Mouse (Mus musculus) liver, embryonic 16.5 days (tissue): Measurements from ENCODE around the gene Ap2a1. TPM values are rescaled to one million over a fixed set of nuclear protein-coding genes. Genes with fewer than 3 reads are reported as not detected.

Experiments
- ATAC-seq: fragments of 200-750 bp; cut with Nextera tagmentation; 2 replicates; pipeline ENCODE4 v1.8.0; 2017; ENCODE audit warnings: low read depth, mild to moderate bottlenecking, moderate number of reproducible peaks, moderate library complexity
- H3K27ac ChIP-seq: fragments of 300-500 bp; sonication (generic); 2 replicates; pipeline ENCODE4 v1.5.1; 2014; ENCODE audit warnings: mild to moderate bottlenecking, low read length
- H3K27me3 ChIP-seq: fragments of 300-500 bp; sonication (generic); 2 replicates; pipeline ENCODE4 v1.6.1; 2014; ENCODE audit warnings: low read depth, low read length, mixed read lengths; ENCODE audit not compliant: control insufficient read depth, insufficient read depth
- H3K36me3 ChIP-seq: fragments of 300-500 bp; sonication (generic); 2 replicates; pipeline ENCODE4 v1.6.1; 2014; ENCODE audit warnings: mild to moderate bottlenecking; ENCODE audit not compliant: control insufficient read depth, insufficient read depth
- H3K4me1 ChIP-seq: fragments of 300-500 bp; sonication (generic); 2 replicates; pipeline ENCODE4 v1.6.1; 2014; ENCODE audit warnings: low read depth, low read length, mixed read lengths; ENCODE audit not compliant: control insufficient read depth
- H3K4me2 ChIP-seq: fragments of 300-500 bp; sonication (generic); 2 replicates; pipeline ENCODE4 v1.6.1; 2014; ENCODE audit warnings: low read depth, low read length, mixed read lengths
- H3K4me3 ChIP-seq: fragments of 300-500 bp; sonication (generic); 2 replicates; pipeline ENCODE4 v1.5.1; 2014; ENCODE audit warnings: low read depth, mild to moderate bottlenecking, low read length
- H3K9ac ChIP-seq: fragments of 300-500 bp; sonication (generic); 2 replicates; pipeline ENCODE4 v1.6.1; 2014; ENCODE audit warnings: low read depth, low read length
- H3K9me3 ChIP-seq: fragments of 300-500 bp; sonication (generic); replicated peaks from 2 replicates; pipeline ENCODE4 v1.6.1; 2016; ENCODE audit warnings: low read length; ENCODE audit not compliant: control insufficient read depth
- WGBS: fragments of 180-500 bp; shearing (Covaris S2); extraction: QIAGEN DNeasy Blood & Tissue Kit; methylation state at CpG from one replicate; pipeline ENCODE4 v1.1.7; 2014; ENCODE audit not compliant: insufficient replicate concordance; 5-methylcytosine and 5-hydroxymethylcytosine counted together
- polyA plus RNA-seq: library from polyadenylated mRNA; unstranded; fragments of >200 nt; fragmentation: Nextera tagmentation; extraction: Ambion mirVana; gene quantifications from 2 replicates; pipeline ENCODE4 v1.2.1, GENCODE M21; 2015

The Ap2a1 gene
- polyA plus RNA-seq, 1 experiment from 2014 or later = 63.7 TPM

GRCm38 (mm10) chr7:44867802-44868201, 61.5 kb downstream of the Ap2a1 start:
- WGBS = 58% methylated on average over 9 of the region's 9 CpGs
- H3K4me3 ChIP-seq = no peak overlapping the region
- ATAC-seq = no peak

GRCm38 (mm10) chr7:44867010-44867702, 62.1 kb downstream of the Ap2a1 start:
- H3K36me3 ChIP-seq = peaks cover 21% of the 10 kb centered on the region
- no peaks in the 10 kb centered on the region for H3K9me3 ChIP-seq
- no peaks in the 10 kb centered on the region for H3K27me3 ChIP-seq
- no peak for ATAC-seq
- 71% methylated on average over 19 of the region's 19 CpGs for WGBS
- no peak overlapping the region for H3K27ac ChIP-seq
- no peak overlapping the region for H3K4me3 ChIP-seq
- H3K4me2 ChIP-seq = no peak overlapping the region
- H3K9ac ChIP-seq = no peak overlapping the region
- peaks cover 46% of the 10 kb centered on the region for H3K4me1 ChIP-seq

More at GRCm38 (mm10) chr7:44867802-44868201, 61.5 kb downstream of the Ap2a1 start:
- H3K27ac ChIP-seq = peak overlapping the region; percentile 8; the same call in 1 of the 2 replicates
- H3K36me3 ChIP-seq = peaks cover 18% of the 10 kb centered on the region
- H3K27me3 ChIP-seq = no peaks in the 10 kb centered on the region
- no peak overlapping the region for H3K9ac ChIP-seq
- H3K4me1 ChIP-seq = peaks cover 46% of the 10 kb centered on the region
- H3K9me3 ChIP-seq = no peaks in the 10 kb centered on the region
- H3K4me2 ChIP-seq = peak overlapping the region; percentile 98

GRCm38 (mm10) chr7:44866276-44867009, 62.9 kb downstream of the Ap2a1 start:
- 49% methylated on average over 15 of the region's 15 CpGs for WGBS
- Histone ChIP-seq H3K4me3 (no peak overlapping the region), H3K9me3 (no peaks in the 10 kb centered on the region), H3K36me3 (peaks cover 21% of the 10 kb centered on the region), H3K4me2 (no peak overlapping the region), H3K4me1 (peaks cover 46% of the 10 kb centered on the region), H3K9ac (no peak overlapping the region), H3K27me3 (no peaks in the 10 kb centered on the region), H3K27ac (peak overlapping the region; percentile 26)
- no peak for ATAC-seq

DNA sequence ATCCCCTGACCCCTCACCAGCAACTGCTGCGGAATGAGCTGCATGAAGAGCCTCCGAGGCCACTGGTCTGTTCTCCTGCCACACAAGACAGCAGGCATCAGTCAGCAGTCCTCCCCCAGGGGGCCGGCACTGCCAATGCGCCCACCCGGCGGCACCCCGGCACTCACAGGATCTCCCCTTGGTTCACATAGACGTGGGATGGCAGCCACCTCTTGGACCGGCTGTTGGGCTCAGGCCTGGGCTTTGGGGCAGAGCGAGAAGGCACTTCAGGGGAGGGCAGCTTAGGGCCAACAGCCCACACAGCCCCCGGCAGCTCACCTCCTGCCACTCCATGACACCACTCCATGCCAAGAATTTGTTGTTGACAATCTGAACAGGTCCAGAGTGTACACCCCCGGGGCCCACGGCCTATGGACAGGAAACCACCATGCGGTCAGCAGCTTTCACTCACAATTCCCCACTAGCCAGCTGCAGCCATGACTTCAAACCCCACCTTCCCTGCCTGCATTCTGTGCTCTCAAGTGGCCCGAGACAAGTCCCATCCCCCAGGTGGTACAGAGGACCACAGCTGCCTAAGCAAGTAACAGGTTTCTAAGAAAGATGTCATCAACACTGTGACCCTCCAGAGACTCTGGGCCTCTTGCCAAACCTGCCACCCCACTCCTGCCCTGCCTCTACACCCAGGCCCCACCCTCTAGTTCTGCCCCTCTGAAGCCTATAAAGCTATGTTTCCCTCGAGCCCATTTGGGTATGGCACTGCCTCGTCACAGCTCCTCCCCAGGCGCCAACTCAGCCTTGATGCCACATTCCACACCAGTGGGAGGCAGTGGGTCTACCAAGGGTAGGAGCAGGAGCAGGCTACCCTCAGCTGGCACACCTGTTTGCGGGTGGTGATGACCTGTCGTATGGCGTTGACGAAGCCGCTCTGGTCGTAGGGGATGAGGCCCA, 64.4 kb downstream of the Ap2a1 start:
- 74% methylated on average over 24 of the region's 24 CpGs for WGBS
- Histone ChIP-seq H3K27me3 (no peaks in the 10 kb centered on the region), H3K36me3 (peaks cover 21% of the 10 kb centered on the region), H3K9ac (no peak overlapping the region), H3K4me2 (no peak overlapping the region), H3K27ac (no peak overlapping the region), H3K4me1 (peaks cover 45% of the 10 kb centered on the region), H3K9me3 (no peaks in the 10 kb centered on the region), H3K4me3 (no peak overlapping the region)
- ATAC-seq = no peak

- no peak for ATAC-seq
- H3K4me3 ChIP-seq = no peak overlapping the region
- H3K27me3 ChIP-seq = no peaks in the 10 kb centered on the region
- no peak overlapping the region for H3K9ac ChIP-seq
- 79% methylated on average over 11 of the region's 11 CpGs for WGBS
- no peak overlapping the region for H3K4me2 ChIP-seq
- peaks cover 44% of the 10 kb centered on the region for H3K4me1 ChIP-seq
- peaks cover 21% of the 10 kb centered on the region for H3K36me3 ChIP-seq
- no peak overlapping the region for H3K27ac ChIP-seq
- H3K9me3 ChIP-seq = no peaks in the 10 kb centered on the region
Measured at GRCm38 (mm10) chr7:44863982-44864494, 65.3 kb downstream of the Ap2a1 start.

GRCm38 (mm10) chr7:44863210-44863609, 66.1 kb downstream of the Ap2a1 start:
- no peak overlapping the region for H3K4me3 ChIP-seq
- 89% methylated on average over 14 of the region's 14 CpGs for WGBS
- H3K36me3 ChIP-seq = peaks cover 21% of the 10 kb centered on the region
- no peaks in the 10 kb centered on the region for H3K27me3 ChIP-seq
- no peak overlapping the region for H3K27ac ChIP-seq
- H3K4me1 ChIP-seq = peaks cover 41% of the 10 kb centered on the region
- H3K9me3 ChIP-seq = no peaks in the 10 kb centered on the region
- no peak for ATAC-seq
- H3K9ac ChIP-seq = no peak overlapping the region
- no peak overlapping the region for H3K4me2 ChIP-seq

DNA sequence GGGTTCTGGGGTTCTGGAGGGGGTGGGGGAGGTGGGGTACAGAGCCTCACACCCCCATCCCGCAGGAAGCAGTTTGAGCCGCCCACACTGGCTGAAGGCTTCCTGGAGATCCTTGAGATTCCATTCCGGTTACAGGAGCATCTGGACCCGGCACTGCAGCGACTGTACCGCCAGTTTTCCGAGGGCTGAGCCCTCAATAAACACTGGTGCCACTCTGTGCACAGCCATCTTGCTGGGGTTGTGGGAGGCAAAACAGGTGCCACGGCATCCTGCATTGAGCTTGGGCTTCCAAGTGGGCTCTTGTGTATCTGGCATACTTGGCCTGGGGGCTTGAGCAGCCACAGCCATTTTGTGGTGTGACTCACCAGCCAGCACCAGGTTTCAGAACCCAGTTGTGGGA, 66.9 kb downstream of the Ap2a1 start:
- no peak for ATAC-seq
- Histone ChIP-seq H3K4me1 (peaks cover 44% of the 10 kb centered on the region), H3K4me2 (no peak overlapping the region), H3K27me3 (no peaks in the 10 kb centered on the region), H3K9me3 (no peaks in the 10 kb centered on the region), H3K27ac (no peak overlapping the region), H3K4me3 (no peak overlapping the region), H3K9ac (no peak overlapping the region), H3K36me3 (peaks cover 21% of the 10 kb centered on the region)
- WGBS = 87% methylated on average over 8 of the region's 8 CpGs

GRCm38 (mm10) chr7:44861429-44861816, 67.9 kb downstream of the Ap2a1 start:
- Histone ChIP-seq H3K27ac (no peak overlapping the region), H3K9me3 (no peaks in the 10 kb centered on the region), H3K4me3 (no peak overlapping the region), H3K4me2 (no peak overlapping the region), H3K27me3 (no peaks in the 10 kb centered on the region), H3K4me1 (peaks cover 38% of the 10 kb centered on the region), H3K9ac (no peak overlapping the region), H3K36me3 (peaks cover 21% of the 10 kb centered on the region)
- no peak for ATAC-seq
- WGBS = 86% methylated on average over 14 of the region's 14 CpGs
